Mouse (Mus musculus) liver, embryonic 11.5 days (tissue): Measurements from ENCODE around the gene Gm6096. TPM values are rescaled to one million over a fixed set of nuclear protein-coding genes. Genes with fewer than 3 reads are reported as not detected.

ENCODE experiments used
- ATAC-seq: fragments of 200-750 bp; cut with Nextera tagmentation; replicated peaks from 2 replicates; pipeline ENCODE4 v1.8.0; 2017; ENCODE audit warnings: moderate number of reproducible peaks, mild to moderate bottlenecking, moderate TSS enrichment, moderate library complexity; ENCODE audit not compliant: low FRiP score
- DNase-seq: peaks from one replicate; pipeline ENCODE4 v3.0.0-alpha.2; 2017; ENCODE audit warnings: low spot score
- H3K27ac ChIP-seq: fragments of 300-500 bp; sonication (generic); 2 replicates; pipeline ENCODE4 v1.5.1; 2014; ENCODE audit warnings: mild to moderate bottlenecking, low read depth, low read length, control low read depth
- H3K27me3 ChIP-seq: fragments of 300-500 bp; sonication (generic); replicated peaks from 2 replicates; pipeline ENCODE4 v1.6.1; 2014; ENCODE audit warnings: low read length, mixed read lengths; ENCODE audit not compliant: control insufficient read depth, insufficient read depth
- H3K36me3 ChIP-seq: fragments of 300-500 bp; sonication (generic); 2 replicates; pipeline ENCODE4 v1.6.1; 2014; ENCODE audit warnings: mild to moderate bottlenecking, low read length, moderate library complexity, mixed read lengths; ENCODE audit not compliant: control insufficient read depth, insufficient read depth
- H3K4me1 ChIP-seq: fragments of 300-500 bp; sonication (generic); replicated peaks from 2 replicates; pipeline ENCODE4 v1.6.1; 2014; ENCODE audit warnings: low read length, mixed read lengths; ENCODE audit not compliant: control insufficient read depth, insufficient read depth
- H3K4me2 ChIP-seq: fragments of 300-500 bp; sonication (generic); 2 replicates; pipeline ENCODE4 v1.6.1; 2014; ENCODE audit warnings: mild to moderate bottlenecking, control low read depth, moderate library complexity
- H3K4me3 ChIP-seq: fragments of 300-500 bp; sonication (generic); 2 replicates; pipeline ENCODE4 v1.5.1; 2014; ENCODE audit warnings: low read depth, low read length, control low read depth
- H3K9ac ChIP-seq: fragments of 300-500 bp; sonication (generic); 2 replicates; pipeline ENCODE4 v1.6.1; 2014; ENCODE audit warnings: low read depth, low read length, control low read depth
- H3K9me3 ChIP-seq: fragments of 300-500 bp; sonication (generic); 2 replicates; pipeline ENCODE4 v1.6.1; 2016; ENCODE audit warnings: low read length, inconsistent platforms, mixed read lengths; ENCODE audit not compliant: control insufficient read depth
- WGBS: fragments of 180-500 bp; shearing (Covaris S2); extraction: QIAGEN DNeasy Blood & Tissue Kit; methylation state at CpG from one replicate; pipeline ENCODE4 v1.1.7; 2014; 5-methylcytosine and 5-hydroxymethylcytosine counted together
- polyA plus RNA-seq: library from polyadenylated mRNA; unstranded; fragments of >200 nt; fragmentation: Nextera tagmentation; extraction: Ambion mirVana; gene quantifications from 2 replicates; pipeline ENCODE4 v1.2.1, GENCODE M21; 2014

The Gm6096 gene
- polyA plus RNA-seq, 1 experiment from 2014 or later, result not detected

DNA sequence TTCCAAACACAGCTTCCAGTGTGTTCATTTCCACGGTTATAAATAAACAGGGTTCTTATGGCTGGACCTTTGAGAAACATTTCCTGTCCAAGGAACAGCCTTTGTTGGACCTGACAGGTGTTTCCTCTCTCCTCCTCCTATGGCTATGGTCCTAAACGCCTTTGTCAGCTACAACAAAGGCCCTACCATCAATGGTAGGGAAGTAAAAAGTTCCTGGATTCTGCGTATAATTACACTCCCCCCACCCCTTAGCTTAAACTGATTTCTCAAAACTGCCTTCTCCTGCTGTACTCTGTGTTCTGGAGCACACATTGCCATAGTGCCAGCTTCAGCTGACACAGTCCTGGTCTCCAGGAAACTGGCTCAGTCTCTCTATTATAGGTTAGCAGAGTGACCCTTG, 4.3 kb downstream of the Gm6096 start:
- no peaks in the 10 kb centered on the region for H3K27me3 ChIP-seq
- H3K4me1 ChIP-seq, result no peaks in the 10 kb centered on the region
- no peak overlapping the region for H3K4me2 ChIP-seq
- H3K27ac ChIP-seq, result no peak overlapping the region
- DNase-seq (no peak), ATAC-seq (no peak)
- H3K9ac ChIP-seq, result no peak overlapping the region
- H3K4me3 ChIP-seq, result no peak overlapping the region
- no peaks in the 10 kb centered on the region for H3K9me3 ChIP-seq
- WGBS, result 48% methylated on average over 3 of the region's 3 CpGs
- H3K36me3 ChIP-seq, result peaks cover 18% of the 10 kb centered on the region

DNA sequence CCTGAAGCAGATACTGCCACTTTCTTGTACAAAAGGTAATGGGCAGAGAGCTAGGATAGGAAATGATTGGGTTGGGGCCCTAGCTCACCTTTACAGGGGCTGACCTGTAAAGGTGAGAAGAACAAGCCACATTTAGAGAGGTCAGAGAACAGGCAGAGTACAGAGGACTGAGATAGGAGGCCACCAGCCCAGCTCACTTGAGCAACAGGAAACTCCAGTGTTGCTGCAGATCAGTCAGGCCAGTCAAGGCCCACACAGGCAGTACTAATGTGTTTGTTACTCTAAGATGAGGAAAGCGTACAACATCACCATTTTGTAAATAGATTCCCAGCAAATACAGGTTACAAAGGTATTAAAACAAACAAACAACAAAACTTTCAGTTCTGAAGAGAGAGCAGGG, 5.1 kb downstream of the Gm6096 start:
- H3K4me3 ChIP-seq, result no peak overlapping the region
- WGBS, result 83% methylated on average over 1 of the region's 1 CpGs
- H3K4me2 ChIP-seq, result no peak overlapping the region
- H3K27ac ChIP-seq, result no peak overlapping the region
- ATAC-seq (no peak), DNase-seq (no peak)
- peaks cover 20% of the 10 kb centered on the region for H3K36me3 ChIP-seq
- no peak overlapping the region for H3K9ac ChIP-seq
- no peaks in the 10 kb centered on the region for H3K4me1 ChIP-seq
- H3K9me3 ChIP-seq, result no peaks in the 10 kb centered on the region
- no peaks in the 10 kb centered on the region for H3K27me3 ChIP-seq

DNA sequence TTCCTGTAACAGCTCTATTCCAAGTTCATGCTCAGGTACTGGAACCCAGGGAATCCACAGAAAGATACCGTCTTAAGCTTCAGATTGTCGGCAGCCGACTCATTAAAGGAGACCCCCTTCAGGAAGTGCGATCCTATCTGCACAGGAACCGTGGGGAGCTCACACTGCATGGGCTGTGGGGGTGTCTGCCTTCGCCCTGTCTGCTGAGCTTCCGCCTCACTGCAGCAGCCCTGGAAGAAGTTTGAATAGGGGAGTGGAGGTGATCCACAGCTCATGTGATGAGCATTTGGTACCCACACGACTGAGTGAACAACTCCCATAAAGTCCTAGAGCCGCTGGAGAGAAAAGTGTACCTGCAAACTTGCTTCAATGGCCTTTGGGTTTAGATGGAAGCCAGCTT, 6.4 kb downstream of the Gm6096 start:
- Histone ChIP-seq H3K27me3 (no peaks in the 10 kb centered on the region), H3K4me3 (no peak overlapping the region), H3K27ac (no peak overlapping the region), H3K36me3 (peaks cover 27% of the 10 kb centered on the region), H3K4me2 (no peak overlapping the region), H3K9me3 (no peaks in the 10 kb centered on the region), H3K4me1 (no peaks in the 10 kb centered on the region), H3K9ac (no peak overlapping the region)
- ATAC-seq (no peak), DNase-seq (no peak)
- WGBS, result 76% methylated on average over 9 of the region's 9 CpGs

DNA sequence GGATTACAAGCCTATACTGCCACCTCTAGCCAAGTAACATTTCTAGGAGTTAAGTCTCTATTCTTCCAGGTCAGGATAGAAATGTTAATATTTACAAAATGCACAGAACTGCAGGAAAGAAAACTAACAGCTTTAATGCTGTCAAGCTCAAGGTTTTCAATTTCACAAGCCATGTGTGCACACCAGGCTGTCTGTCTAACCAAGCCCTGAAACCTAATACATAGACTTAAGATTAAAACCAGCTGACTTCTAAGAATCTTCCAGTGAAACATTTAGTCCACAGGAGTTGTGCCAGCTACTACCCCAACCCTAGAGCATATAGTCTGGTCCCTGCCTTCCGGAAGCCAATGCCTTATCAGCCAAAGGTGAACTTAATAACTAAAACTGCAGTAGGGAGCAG, 7.6 kb downstream of the Gm6096 start:
- no peak overlapping the region for H3K4me2 ChIP-seq
- WGBS, result 86% methylated on average over 1 of the region's 1 CpGs

DNA sequence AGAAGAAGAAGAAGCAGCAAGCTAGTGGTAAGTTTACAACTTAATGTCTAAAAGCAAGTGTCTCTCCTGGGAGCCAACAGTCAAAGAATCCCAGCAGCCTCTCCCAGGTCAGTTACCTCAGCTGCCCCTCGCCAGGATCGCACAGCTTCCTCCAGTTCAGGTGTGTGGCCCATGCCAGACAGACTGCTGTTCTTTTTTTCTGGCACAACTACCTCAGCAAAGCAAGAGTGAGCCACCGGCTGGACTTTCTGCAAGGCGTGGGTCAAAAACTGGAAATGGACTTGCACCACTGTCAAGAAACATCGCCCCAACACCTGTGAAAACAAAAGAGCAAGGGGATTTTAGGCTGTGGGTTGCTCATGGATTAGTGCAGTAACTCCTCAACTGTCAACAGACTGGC, 12.6 kb downstream of the Gm6096 start:
- WGBS, result 91% methylated on average over 5 of the region's 5 CpGs
- DNase-seq (no peak), ATAC-seq (no peak)

More for the DNA sequence above, 7.6 kb downstream of the Gm6096 start:
- no peak for ATAC-seq
- Histone ChIP-seq H3K36me3 (peaks cover 21% of the 10 kb centered on the region; the same call in 1 of the 2 replicates), H3K4me1 (no peaks in the 10 kb centered on the region), H3K27me3 (no peaks in the 10 kb centered on the region), H3K9me3 (no peaks in the 10 kb centered on the region), H3K4me3 (no peak overlapping the region), H3K27ac (no peak overlapping the region), H3K9ac (no peak overlapping the region)
- DNase-seq, result no peak

DNA sequence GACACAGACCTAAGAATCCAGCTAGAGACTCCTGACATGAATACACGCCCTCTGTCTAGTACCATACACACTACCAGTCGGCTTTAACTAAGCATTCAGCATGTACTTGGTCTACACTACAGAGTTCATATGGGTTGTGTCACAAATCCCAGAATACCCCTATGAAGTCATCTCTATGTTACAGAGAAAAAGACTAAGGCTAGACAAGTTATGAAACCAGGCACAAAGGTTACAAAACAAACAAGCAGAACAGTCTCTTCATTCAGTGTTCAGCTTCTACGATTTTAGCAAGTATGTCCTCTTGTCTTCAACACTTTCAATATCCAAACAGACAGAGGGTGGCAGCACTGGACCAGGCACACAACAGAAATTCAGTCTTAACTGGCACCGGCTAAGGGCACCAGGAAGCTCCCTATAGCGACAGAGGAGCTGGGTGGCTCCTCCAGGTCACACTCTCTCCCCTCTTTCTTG, 15.1 kb downstream of the Gm6096 start:
- peak; percentile 26; the same call in 1 of the 2 replicates for ATAC-seq
- Histone ChIP-seq H3K9me3 (no peaks in the 10 kb centered on the region), H3K36me3 (peaks cover 7% of the 10 kb centered on the region; the same call in 1 of the 2 replicates), H3K4me3 (no peak overlapping the region), H3K9ac (no peak overlapping the region), H3K4me2 (no peak overlapping the region), H3K27me3 (no peaks in the 10 kb centered on the region), H3K27ac (no peak overlapping the region), H3K4me1 (peaks cover 3% of the 10 kb centered on the region; the same call in 1 of the 2 replicates)
- DNase-seq, result no peak
- WGBS, result 60% methylated on average over 5 of the region's 5 CpGs

More for the DNA sequence above, 12.6 kb downstream of the Gm6096 start:
- H3K9ac ChIP-seq, result no peak overlapping the region
- no peaks in the 10 kb centered on the region for H3K9me3 ChIP-seq
- no peak overlapping the region for H3K4me2 ChIP-seq
- peaks cover 3% of the 10 kb centered on the region; the same call in 1 of the 2 replicates for H3K4me1 ChIP-seq
- H3K27me3 ChIP-seq, result no peaks in the 10 kb centered on the region
- peaks cover 10% of the 10 kb centered on the region; the same call in 1 of the 2 replicates for H3K36me3 ChIP-seq
- H3K27ac ChIP-seq, result no peak overlapping the region
- H3K4me3 ChIP-seq, result no peak overlapping the region

DNA sequence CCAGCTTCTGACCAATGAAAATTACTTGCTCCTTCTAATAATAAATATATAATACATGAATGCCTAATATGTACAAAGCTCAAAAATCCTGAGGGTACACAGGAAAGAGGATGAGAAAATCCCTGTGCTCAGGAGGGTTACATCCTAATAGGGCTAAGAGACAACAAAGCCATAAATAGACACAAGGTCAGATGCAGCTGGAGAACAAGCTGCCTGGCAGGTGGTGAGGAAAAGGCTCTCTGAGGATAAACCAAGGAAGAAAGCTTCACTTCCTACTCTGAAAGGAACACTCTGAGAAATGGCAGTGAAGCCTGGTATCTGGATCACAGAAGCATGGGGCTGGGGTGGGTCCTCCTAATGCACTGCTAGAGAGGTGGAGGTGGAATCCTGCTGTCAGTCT, 15.6 kb downstream of the Gm6096 start:
- no peaks in the 10 kb centered on the region for H3K9me3 ChIP-seq
- no peak overlapping the region for H3K27ac ChIP-seq
- ATAC-seq (no peak), DNase-seq (no peak)
- H3K27me3 ChIP-seq, result no peaks in the 10 kb centered on the region
- H3K4me1 ChIP-seq, result peaks cover 3% of the 10 kb centered on the region; the same call in 1 of the 2 replicates
- peaks cover 5% of the 10 kb centered on the region; the same call in 1 of the 2 replicates for H3K36me3 ChIP-seq
- no peak overlapping the region for H3K4me3 ChIP-seq
- H3K4me2 ChIP-seq, result no peak overlapping the region
- H3K9ac ChIP-seq, result no peak overlapping the region

DNA sequence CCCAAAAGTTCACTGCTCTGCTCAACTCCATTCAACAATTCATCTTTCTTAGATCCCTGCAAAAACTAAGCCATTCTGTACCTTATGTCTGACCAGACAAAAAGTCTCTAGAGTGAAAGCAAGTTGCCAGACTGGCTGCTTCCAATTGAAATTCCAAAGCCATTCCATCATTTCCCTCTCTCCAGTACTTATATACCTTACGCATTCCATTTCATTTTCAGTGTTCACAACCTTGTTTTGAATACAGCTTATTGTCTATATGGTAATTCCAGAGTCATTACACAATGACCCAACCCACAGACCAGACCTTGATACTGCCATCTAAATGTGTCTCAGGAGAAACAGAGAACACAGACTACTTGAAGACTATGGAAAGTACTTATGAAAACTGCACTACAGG, 17.6 kb downstream of the Gm6096 start:
- Histone ChIP-seq H3K36me3 (no peaks in the 10 kb centered on the region), H3K4me2 (no peak overlapping the region), H3K27ac (no peak overlapping the region), H3K4me3 (no peak overlapping the region), H3K27me3 (no peaks in the 10 kb centered on the region), H3K4me1 (peaks cover 3% of the 10 kb centered on the region; the same call in 1 of the 2 replicates), H3K9me3 (no peaks in the 10 kb centered on the region), H3K9ac (no peak overlapping the region)
- ATAC-seq, result no peak
- 83% methylated on average over 1 of the region's 1 CpGs for WGBS
- DNase-seq, result no peak

DNA sequence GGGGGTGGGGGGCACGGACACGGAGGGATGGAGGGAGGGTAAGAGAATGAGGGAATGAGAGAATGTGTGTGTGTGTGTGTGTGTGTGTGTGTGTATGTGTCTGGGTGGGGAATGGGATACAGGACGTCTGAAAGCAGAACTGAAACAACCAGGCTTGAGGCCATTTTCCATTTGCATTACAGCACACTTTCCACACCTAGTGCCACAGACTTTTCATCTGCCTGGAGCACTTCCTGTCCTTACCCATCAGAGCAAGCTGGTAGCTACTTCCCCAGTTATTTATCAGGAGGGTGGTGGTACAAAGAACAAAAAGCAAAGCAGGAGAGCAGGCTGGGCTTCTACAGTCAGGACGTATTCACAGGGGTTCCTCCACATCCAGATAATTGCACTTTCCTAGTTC, 21.6 kb downstream of the Gm6096 start:
- H3K4me3 ChIP-seq, result no peak overlapping the region
- DNase-seq (no peak), ATAC-seq (no peak)
- no peak overlapping the region for H3K27ac ChIP-seq
- no peaks in the 10 kb centered on the region for H3K4me1 ChIP-seq
- 65% methylated on average over 4 of the region's 4 CpGs for WGBS
- no peak overlapping the region for H3K9ac ChIP-seq
- no peaks in the 10 kb centered on the region for H3K27me3 ChIP-seq
- H3K36me3 ChIP-seq, result peaks cover 3% of the 10 kb centered on the region; the same call in 1 of the 2 replicates
- H3K4me2 ChIP-seq, result no peak overlapping the region
- H3K9me3 ChIP-seq, result no peaks in the 10 kb centered on the region
